Mouse (Mus musculus): Measurements from ENCODE around the gene Msh2.
A peak's percentile ranks its signal among the peaks of the same experiment; 100 is the strongest.

- TF ChIP-seq CTCF (IDR thresholded peaks at IDR 0.05; ENCODE audit: low read depth), result 0 out of 2 replicates have a peak, but pooled peaks have one; percentile 17
- TF ChIP-seq EP300 (optimal IDR thresholded peaks at IDR 0.05), result no peak
Measured at GRCm38 (mm10) chr17:87639242-87639641, 32.9 kb upstream of the Msh2 start.

Measured in stomach, postnatal 0 days (tissue).